8 mouse cellular contexts compared by ENCODE assay signal in genomic region chr3:41741601-41742277, GRCm38 (mm10). TPM values are rescaled to one million over a fixed set of nuclear protein-coding genes. Genes with fewer than 3 reads are reported as not detected.
DNase-seq lines count a peak whose midpoint lies in the region; ATAC-seq lines count a peak whose summit lies in the region.

No protein-coding gene starts in this region.

- intact Hi-C loops in gastrocnemius, postnatal 14 days (cut with DNase I; ENCODE audit: low total_unique reads): loop anchor here (5.0 kb wide), 1 partner anchor 559 kb away; no protein-coding TSS in a partner anchor

- no peaks in the 10 kb centered on the region for H3K27me3 ChIP-seq in heart, embryonic 13.5 days (replicated peaks)
- H3K27me3 ChIP-seq in lung, embryonic 16.5 days (ENCODE audit: control insufficient read depth, insufficient read depth, low read depth, low read length): no peaks in the 10 kb centered on the region

- DNase-seq in gastrocnemius, adult 18-20 months (ENCODE audit: low spot score): peak; percentile 1
- no peak for DNase-seq in gastrocnemius, postnatal 14 days
- DNase-seq in CD8-positive naive resting alpha-beta T cell, adult 2 months (ENCODE audit: low read depth in 2 of 2, low spot score in 2 of 2): peak; percentile 1 to 10
- DNase-seq in cerebellum, postnatal 14 days: peak; percentile 25 to 39
- peak; percentile 14 to 42 for DNase-seq in kidney, postnatal 4 days
- peak; percentile 3 for DNase-seq in yolk sac, embryonic 10.5 days (ENCODE audit: low spot score)

- H3K4me3 ChIP-seq in heart, embryonic 13.5 days: peak overlapping the region; percentile 83
- H3K4me3 ChIP-seq in lung, embryonic 16.5 days (ENCODE audit: low read length): peak overlapping the region; percentile 70

- H3K9ac ChIP-seq in heart, embryonic 13.5 days: peak overlapping the region; percentile 90
- H3K9ac ChIP-seq in lung, embryonic 16.5 days (ENCODE audit: low read length): peak overlapping the region; percentile 76

- H3K4me2 ChIP-seq in heart, embryonic 13.5 days: peak overlapping the region; percentile 87
- peak overlapping the region; percentile 82 for H3K4me2 ChIP-seq in lung, embryonic 16.5 days (ENCODE audit: low read depth, low read length)

- peaks cover 22% of the 10 kb centered on the region for H3K4me1 ChIP-seq in heart, embryonic 13.5 days
- H3K4me1 ChIP-seq in lung, embryonic 16.5 days (replicated peaks; ENCODE audit: control insufficient read depth, insufficient read depth, low read length): peaks cover 10% of the 10 kb centered on the region

- WGBS in heart, embryonic 13.5 days: under 1% methylated on average over 39 of the region's 39 CpGs
- WGBS in lung, embryonic 16.5 days: under 1% methylated on average over 39 of the region's 39 CpGs

- H3K27ac ChIP-seq in heart, embryonic 13.5 days (replicated peaks): peak overlapping the region; percentile 93
- peak overlapping the region; percentile 90 for H3K27ac ChIP-seq in lung, embryonic 16.5 days (ENCODE audit: low read length)

- no peaks in the 10 kb centered on the region for H3K9me3 ChIP-seq in heart, embryonic 13.5 days
- no peaks in the 10 kb centered on the region for H3K9me3 ChIP-seq in lung, embryonic 16.5 days (ENCODE audit: control insufficient read depth, low read length)

- ATAC-seq in heart, embryonic 13.5 days (ENCODE audit: extremely low read depth, insufficient number of reproducible peaks, low FRiP score, low TSS enrichment): no peak
- ATAC-seq in lung, embryonic 16.5 days (ENCODE audit: low read depth): no peak

- H3K36me3 ChIP-seq in heart, embryonic 13.5 days: no peaks in the 10 kb centered on the region
- no peaks in the 10 kb centered on the region for H3K36me3 ChIP-seq in lung, embryonic 16.5 days (ENCODE audit: control insufficient read depth, insufficient read depth, low read length)

RNA-seq across cellular contexts. Expression of gene Sclt1, which starts 0.6 kb away (rescaled TPM):
- total RNA-seq in gastrocnemius, adult 18-20 months (2021): 1 to 10 TPM; 4.2 to 5.3 TPM
- 1 to 10 TPM; 4.1 to 4.3 TPM for total RNA-seq in gastrocnemius, postnatal 14 days (2021)
- 9.0 and 9.7 TPM in 2 replicates for polyA plus RNA-seq in heart, embryonic 13.5 days (2015; fragmentation: Nextera tagmentation; extraction: Ambion mirVana)
- polyA plus RNA-seq in lung, embryonic 16.5 days (2015; fragmentation: Nextera tagmentation; extraction: Ambion mirVana): 14.8 and 15.5 TPM in 2 replicates

RNA-seq across cellular contexts. Expression of gene D3Ertd751e, which starts 0.7 kb away (rescaled TPM):
- 1 to 10 TPM; 4.2 to 5.0 TPM for total RNA-seq in gastrocnemius, adult 18-20 months (2021)
- total RNA-seq in gastrocnemius, postnatal 14 days (2021): 1 to 10 TPM; 2.0 to 2.3 TPM
- polyA plus RNA-seq in heart, embryonic 13.5 days (2015; fragmentation: Nextera tagmentation; extraction: Ambion mirVana): 13.3 and 14.7 TPM in 2 replicates
- 16.9 and 19.6 TPM in 2 replicates for polyA plus RNA-seq in lung, embryonic 16.5 days (2015; fragmentation: Nextera tagmentation; extraction: Ambion mirVana)
